Mouse (Mus musculus) hindbrain, embryonic 15.5 days (tissue): ENCODE measurements around the gene Gpc5. TPM values are rescaled to one million over a fixed set of nuclear protein-coding genes. Genes with fewer than 3 reads are reported as not detected.
A peak's percentile ranks its signal among the peaks of the same experiment; 100 is the strongest.

Experiments used
- ATAC-seq: fragments of 200-750 bp; cut with Nextera tagmentation; 2 replicates; pipeline ENCODE4 v1.8.0; 2017; ENCODE audit warnings: low read depth, moderate number of reproducible peaks, moderate TSS enrichment; ENCODE audit not compliant: low FRiP score
- H3K27ac ChIP-seq: fragments of 300-500 bp; sonication (generic); replicated peaks from 2 replicates; pipeline ENCODE4 v1.5.1; 2015; ENCODE audit warnings: mild to moderate bottlenecking, inconsistent platforms
- H3K27me3 ChIP-seq: fragments of 300-500 bp; sonication (generic); 2 replicates; pipeline ENCODE4 v1.6.1; 2015; ENCODE audit warnings: control low read depth, inconsistent platforms
- H3K36me3 ChIP-seq: fragments of 300-500 bp; sonication (generic); 2 replicates; pipeline ENCODE4 v1.6.1; 2015; ENCODE audit warnings: control low read depth, inconsistent platforms
- H3K4me1 ChIP-seq: fragments of 300-500 bp; sonication (generic); replicated peaks from 2 replicates; pipeline ENCODE4 v1.6.1; 2015; ENCODE audit warnings: control low read depth, inconsistent platforms
- H3K4me2 ChIP-seq: fragments of 300-500 bp; sonication (generic); 2 replicates; pipeline ENCODE4 v1.6.1; 2015; ENCODE audit warnings: moderate library complexity, mild to moderate bottlenecking, inconsistent platforms
- H3K4me3 ChIP-seq: fragments of 300-500 bp; sonication (generic); 2 replicates; pipeline ENCODE4 v1.5.1; 2015; ENCODE audit warnings: mild to moderate bottlenecking, inconsistent platforms
- H3K9ac ChIP-seq: fragments of 300-500 bp; sonication (generic); 2 replicates; pipeline ENCODE4 v1.6.1; 2015; ENCODE audit warnings: inconsistent platforms
- H3K9me3 ChIP-seq: fragments of 300-500 bp; sonication (generic); 2 replicates; pipeline ENCODE4 v1.6.1; 2016; ENCODE audit warnings: control low read depth, inconsistent platforms
- WGBS: fragments of 180-500 bp; shearing (Covaris S2); methylation state at CpG from one replicate; pipeline ENCODE4 v1.1.7; 2015; 5-methylcytosine and 5-hydroxymethylcytosine counted together
- polyA plus RNA-seq: library from polyadenylated mRNA; unstranded; fragments of >200 nt; fragmentation: Nextera tagmentation; extraction: Ambion mirVana; gene quantifications from 2 replicates; pipeline ENCODE4 v1.2.1, GENCODE M21; 2015

Gpc5 gene
- polyA plus RNA-seq, 1 experiment from 2014 or later, result 9.8 TPM

GRCm38 (mm10) chr14:115819021-115819420 lies 727.0 kb downstream of the Gpc5 start:
- Histone ChIP-seq H3K36me3 (no peaks in the 10 kb centered on the region), H3K27me3 (no peaks in the 10 kb centered on the region), H3K4me1 (0 out of 2 replicates have a peak, but pooled peaks cover 4% of the 10 kb centered on the region), H3K9ac (no peak overlapping the region), H3K27ac (no peak overlapping the region), H3K4me2 (no peak overlapping the region), H3K9me3 (no peaks in the 10 kb centered on the region), H3K4me3 (no peak overlapping the region)
- 26% methylated on average over 1 of the region's 1 CpGs for WGBS
- ATAC-seq, result no peak

GRCm38 (mm10) chr14:115821657-115822056 lies 729.6 kb downstream of the Gpc5 start:
- peak; percentile 77; the same call in 1 of the 2 replicates for ATAC-seq
- Histone ChIP-seq H3K9ac (no peak overlapping the region), H3K36me3 (no peaks in the 10 kb centered on the region), H3K27me3 (no peaks in the 10 kb centered on the region), H3K9me3 (no peaks in the 10 kb centered on the region), H3K27ac (no peak overlapping the region), H3K4me2 (no peak overlapping the region), H3K4me1 (0 out of 2 replicates have a peak, but pooled peaks cover 4% of the 10 kb centered on the region), H3K4me3 (no peak overlapping the region)
- 51% methylated on average over 7 of the region's 7 CpGs for WGBS

- ATAC-seq, result 0 out of 2 replicates have a peak, but pooled peaks have one; percentile 23
- Histone ChIP-seq H3K9ac (no peak overlapping the region), H3K36me3 (no peaks in the 10 kb centered on the region), H3K4me2 (no peak overlapping the region), H3K27ac (no peak overlapping the region), H3K4me1 (no peaks in the 10 kb centered on the region), H3K27me3 (no peaks in the 10 kb centered on the region), H3K4me3 (no peak overlapping the region), H3K9me3 (no peaks in the 10 kb centered on the region)
- 78% methylated on average over 5 of the region's 5 CpGs for WGBS
These were observed 738.5 kb downstream of the Gpc5 start for GRCm38 (mm10) chr14:115830485-115830884.

- Histone ChIP-seq H3K4me3 (no peak overlapping the region), H3K27ac (no peak overlapping the region), H3K4me1 (no peaks in the 10 kb centered on the region), H3K36me3 (no peaks in the 10 kb centered on the region), H3K4me2 (no peak overlapping the region), H3K27me3 (no peaks in the 10 kb centered on the region), H3K9ac (no peak overlapping the region), H3K9me3 (no peaks in the 10 kb centered on the region)
- peak; percentile 42; the same call in 1 of the 2 replicates for ATAC-seq
- 1% methylated on average over 7 of the region's 7 CpGs for WGBS
These were observed 739.3 kb downstream of the Gpc5 start for GRCm38 (mm10) chr14:115831219-115831755.

GRCm38 (mm10) chr14:115831854-115832625 lies 740.0 kb downstream of the Gpc5 start:
- Histone ChIP-seq H3K36me3 (no peaks in the 10 kb centered on the region), H3K9ac (no peak overlapping the region), H3K9me3 (no peaks in the 10 kb centered on the region), H3K4me2 (no peak overlapping the region), H3K4me1 (no peaks in the 10 kb centered on the region), H3K27me3 (no peaks in the 10 kb centered on the region), H3K27ac (no peak overlapping the region), H3K4me3 (no peak overlapping the region)
- ATAC-seq, result no peak
- WGBS, result 71% methylated on average over 10 of the region's 10 CpGs

GRCm38 (mm10) chr14:115843783-115844182 lies 751.8 kb downstream of the Gpc5 start:
- no peak for ATAC-seq
- H3K9ac ChIP-seq, result no peak overlapping the region
- no peak overlapping the region for H3K4me2 ChIP-seq
- WGBS, result 80% methylated on average over 2 of the region's 2 CpGs
- H3K27me3 ChIP-seq, result no peaks in the 10 kb centered on the region
- H3K36me3 ChIP-seq, result no peaks in the 10 kb centered on the region
- no peaks in the 10 kb centered on the region for H3K4me1 ChIP-seq
- no peak overlapping the region for H3K27ac ChIP-seq
- H3K9me3 ChIP-seq, result no peaks in the 10 kb centered on the region
- H3K4me3 ChIP-seq, result no peak overlapping the region

GRCm38 (mm10) chr14:115844773-115845427 lies 752.9 kb downstream of the Gpc5 start:
- Histone ChIP-seq H3K4me1 (no peaks in the 10 kb centered on the region), H3K9ac (no peak overlapping the region), H3K4me2 (no peak overlapping the region), H3K27ac (no peak overlapping the region), H3K36me3 (no peaks in the 10 kb centered on the region), H3K9me3 (no peaks in the 10 kb centered on the region), H3K27me3 (no peaks in the 10 kb centered on the region), H3K4me3 (no peak overlapping the region)
- WGBS, result 51% methylated on average over 1 of the region's 1 CpGs
- no peak for ATAC-seq

- no peak overlapping the region for H3K4me2 ChIP-seq
- H3K4me1 ChIP-seq, result no peaks in the 10 kb centered on the region
- 77% methylated on average over 3 of the region's 3 CpGs for WGBS
- H3K36me3 ChIP-seq, result no peaks in the 10 kb centered on the region
- no peak overlapping the region for H3K9ac ChIP-seq
- no peak overlapping the region for H3K27ac ChIP-seq
- no peaks in the 10 kb centered on the region for H3K9me3 ChIP-seq
- no peaks in the 10 kb centered on the region for H3K27me3 ChIP-seq
- H3K4me3 ChIP-seq, result no peak overlapping the region
- ATAC-seq, result no peak
These were observed 777.1 kb downstream of the Gpc5 start for GRCm38 (mm10) chr14:115869127-115869526.

GRCm38 (mm10) chr14:115976062-115976461 lies 884.0 kb downstream of the Gpc5 start:
- H3K4me3 ChIP-seq, result no peak overlapping the region
- no peaks in the 10 kb centered on the region for H3K9me3 ChIP-seq
- ATAC-seq, result no peak
- no peak overlapping the region for H3K27ac ChIP-seq
- H3K4me1 ChIP-seq, result no peaks in the 10 kb centered on the region
- WGBS, result 88% methylated on average over 1 of the region's 1 CpGs
- no peak overlapping the region for H3K9ac ChIP-seq
- H3K27me3 ChIP-seq, result no peaks in the 10 kb centered on the region
- H3K36me3 ChIP-seq, result no peaks in the 10 kb centered on the region
- H3K4me2 ChIP-seq, result no peak overlapping the region

- no peaks in the 10 kb centered on the region for H3K4me1 ChIP-seq
- no peak for ATAC-seq
- WGBS, result 75% methylated on average over 2 of the region's 2 CpGs
- H3K27ac ChIP-seq, result no peak overlapping the region
- no peak overlapping the region for H3K4me2 ChIP-seq
- no peaks in the 10 kb centered on the region for H3K9me3 ChIP-seq
- no peak overlapping the region for H3K4me3 ChIP-seq
- H3K9ac ChIP-seq, result no peak overlapping the region
- no peaks in the 10 kb centered on the region for H3K27me3 ChIP-seq
- H3K36me3 ChIP-seq, result no peaks in the 10 kb centered on the region
These were observed 887.2 kb downstream of the Gpc5 start for GRCm38 (mm10) chr14:115979233-115979632.

- Histone ChIP-seq H3K9ac (no peak overlapping the region), H3K4me2 (no peak overlapping the region), H3K36me3 (no peaks in the 10 kb centered on the region), H3K27me3 (no peaks in the 10 kb centered on the region), H3K27ac (no peak overlapping the region), H3K9me3 (no peaks in the 10 kb centered on the region), H3K4me1 (no peaks in the 10 kb centered on the region), H3K4me3 (no peak overlapping the region)
- 64% methylated on average over 2 of the region's 2 CpGs for WGBS
- ATAC-seq, result no peak
These were observed 898.7 kb downstream of the Gpc5 start for GRCm38 (mm10) chr14:115990764-115991163.

GRCm38 (mm10) chr14:115993520-115994106 lies 901.6 kb downstream of the Gpc5 start:
- Histone ChIP-seq H3K4me1 (no peaks in the 10 kb centered on the region), H3K9ac (no peak overlapping the region), H3K36me3 (no peaks in the 10 kb centered on the region), H3K4me2 (no peak overlapping the region), H3K27me3 (no peaks in the 10 kb centered on the region), H3K27ac (no peak overlapping the region), H3K4me3 (no peak overlapping the region), H3K9me3 (no peaks in the 10 kb centered on the region)
- WGBS, result 78% methylated on average over 5 of the region's 5 CpGs
- ATAC-seq, result no peak
